Mouse (Mus musculus): Measurements from ENCODE around the gene Gm10376. TPM values are rescaled to one million over a fixed set of nuclear protein-coding genes. Genes with fewer than 3 reads are reported as not detected.

Gm10376 gene
- not detected in 2 replicates for polyA plus RNA-seq (2015; fragmentation: Nextera tagmentation; extraction: Ambion mirVana)

GRCm38 (mm10) chr14:43015528-43015927 lies at the start of gene Gm10376:
TSS of gene Gm10376 (minus strand) at chr14:43015628.

GRCm38 (mm10) chr14:42993524-42993923 lies 21.9 kb downstream of the Gm10376 start, which contains the start of gene Gm8082:
TSS of gene Gm8082 (minus strand) at chr14:42993624.

Other genes with a start within 250 kb of the Gm10376 start
- gene Gm3015, start 246.8 kb downstream of the Gm10376 start, polyA plus RNA-seq (2015; fragmentation: Nextera tagmentation; extraction: Ambion mirVana), result not detected in 2 replicates
- gene Gm10377, start 217.6 kb downstream of the Gm10376 start, polyA plus RNA-seq (2015; fragmentation: Nextera tagmentation; extraction: Ambion mirVana), result not detected in 2 replicates
- gene Gm21977, start 162.2 kb downstream of the Gm10376 start, polyA plus RNA-seq (2015; fragmentation: Nextera tagmentation; extraction: Ambion mirVana), result not detected in 2 replicates
- gene Gm8082, start 22.0 kb downstream of the Gm10376 start, polyA plus RNA-seq (2015; fragmentation: Nextera tagmentation; extraction: Ambion mirVana), result not detected in 2 replicates
- not detected in 2 replicates for gene Gm8094, start 61.0 kb upstream of the Gm10376 start, polyA plus RNA-seq (2015; fragmentation: Nextera tagmentation; extraction: Ambion mirVana)
- gene Gm8104, start 85.0 kb upstream of the Gm10376 start, polyA plus RNA-seq (2015; fragmentation: Nextera tagmentation; extraction: Ambion mirVana), result not detected in 2 replicates
- not detected in 2 replicates for gene Gm7233, start 164.2 kb upstream of the Gm10376 start, polyA plus RNA-seq (2015; fragmentation: Nextera tagmentation; extraction: Ambion mirVana)
- not detected in 2 replicates for gene Gm8122, start 219.7 kb upstream of the Gm10376 start, polyA plus RNA-seq (2015; fragmentation: Nextera tagmentation; extraction: Ambion mirVana)
- gene Gm8126, start 243.0 kb upstream of the Gm10376 start, polyA plus RNA-seq (2015; fragmentation: Nextera tagmentation; extraction: Ambion mirVana), result not detected in 2 replicates